Mouse (Mus musculus): ENCODE data around the gene Flna. TPM values are rescaled to one million over a fixed set of nuclear protein-coding genes. Genes with fewer than 3 reads are reported as not detected.

Gene Flna
- polyA plus RNA-seq, 1 experiment: 78.5 TPM

DNA sequence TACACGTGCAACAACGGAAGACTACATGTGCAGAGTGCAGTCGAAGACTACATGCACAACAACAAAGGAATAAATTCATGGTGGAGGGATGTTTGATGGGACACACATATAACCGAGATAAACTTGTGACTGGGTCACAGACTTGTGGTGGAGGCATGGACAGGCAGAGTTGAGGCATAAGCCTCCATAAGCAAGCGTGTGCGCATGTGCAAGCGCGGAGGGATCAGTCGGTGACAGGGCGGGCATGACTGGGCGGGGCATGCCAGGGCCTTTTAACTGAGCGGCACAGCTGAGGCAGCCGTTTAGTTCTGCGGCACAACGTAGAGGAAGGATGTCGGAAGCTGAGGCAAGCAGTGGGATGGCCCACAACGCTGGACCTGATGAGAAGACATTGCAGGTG lies 72.7 kb downstream of the Flna start, which contains the start of gene Tktl1:
TSS of gene Tktl1 (plus strand) at position 301 of the 400 bp plus-strand sequence.
- TF ChIP-seq GATA1 (IDR thresholded peaks at IDR 0.05; ENCODE audit: low read length): no peak

Other genes starting within 250 kb of the Flna start
- gene Irak1, start 225.9 kb downstream of the Flna start, polyA plus RNA-seq (2012): 306 and 346 TPM in 2 replicates
- gene Opn1mw, start 122.4 kb downstream of the Flna start, polyA plus RNA-seq (2012): not detected in 2 replicates
- gene Mecp2, start 114.5 kb downstream of the Flna start, polyA plus RNA-seq (2012): 45.0 and 52.5 TPM in 2 replicates
- not detected in 2 replicates for gene Tex28, start 82.0 kb downstream of the Flna start, polyA plus RNA-seq (2012)
- not detected in 2 replicates for gene Tktl1, start 72.6 kb downstream of the Flna start, polyA plus RNA-seq (2012)
- gene Emd, start 4.9 kb upstream of the Flna start, polyA plus RNA-seq (2012): 29.1 and 54.9 TPM in 2 replicates
- gene Rpl10, start 21.0 kb upstream of the Flna start, polyA plus RNA-seq (2012): 726 and 861 TPM in 2 replicates
- 34.0 and 45.5 TPM in 2 replicates for gene Taz, start 32.1 kb upstream of the Flna start, polyA plus RNA-seq (2012)
- 0.35 TPM in 2 replicates for gene Dnase1l1, start 32.5 kb upstream of the Flna start, polyA plus RNA-seq (2012)
- 10.2 and 14.1 TPM in 2 replicates for gene Atp6ap1, start 47.3 kb upstream of the Flna start, polyA plus RNA-seq (2012)
- gene Gdi1, start 55.2 kb upstream of the Flna start, polyA plus RNA-seq (2012): 28.9 and 30.8 TPM in 2 replicates
- 33.8 and 42.2 TPM in 2 replicates for gene Fam50a, start 63.2 kb upstream of the Flna start, polyA plus RNA-seq (2012)
- gene Plxna3, start 79.2 kb upstream of the Flna start, polyA plus RNA-seq (2012): 16.8 and 17.4 TPM in 2 replicates
- 5.7 and 8.9 TPM in 2 replicates for gene Lage3, start 103.8 kb upstream of the Flna start, polyA plus RNA-seq (2012)
- 28.9 and 40.3 TPM in 2 replicates for gene Ubl4a, start 123.4 kb upstream of the Flna start, polyA plus RNA-seq (2012)
- gene Slc10a3, start 123.5 kb upstream of the Flna start, polyA plus RNA-seq (2012): 1.3 and 1.4 TPM in 2 replicates
- gene Fam3a, start 143.5 kb upstream of the Flna start, polyA plus RNA-seq (2012): 5.6 and 7.3 TPM in 2 replicates
- 18.3 and 27.2 TPM in 2 replicates for gene Ikbkg, start 143.5 kb upstream of the Flna start, polyA plus RNA-seq (2012)
- 7.2 and 18.4 TPM in 2 replicates for gene G6pdx, start 179.4 kb upstream of the Flna start, polyA plus RNA-seq (2012)
- not detected in 2 replicates for gene Gm6880, start 231.6 kb upstream of the Flna start, polyA plus RNA-seq (2012)

All from G1E-ER4 (cell line).